Mouse (Mus musculus) hindbrain, embryonic 13.5 days (tissue): ENCODE measurements around the gene Cyp24a1. TPM values are rescaled to one million over a fixed set of nuclear protein-coding genes. Genes with fewer than 3 reads are reported as not detected.

Experiments used
- ATAC-seq: fragments of 200-750 bp; cut with Nextera tagmentation; 2 replicates; pipeline ENCODE4 v1.8.0; 2017; ENCODE audit warnings: moderate TSS enrichment; ENCODE audit not compliant: low FRiP score
- H3K27ac ChIP-seq: fragments of 300-500 bp; sonication (generic); 2 replicates; pipeline ENCODE4 v1.5.1; 2015; ENCODE audit warnings: inconsistent platforms, mild to moderate bottlenecking, moderate library complexity
- H3K27me3 ChIP-seq: fragments of 300-500 bp; sonication (generic); 2 replicates; pipeline ENCODE4 v1.6.1; 2015; ENCODE audit warnings: mild to moderate bottlenecking, inconsistent platforms
- H3K36me3 ChIP-seq: fragments of 300-500 bp; sonication (generic); 2 replicates; pipeline ENCODE4 v1.6.1; 2015; ENCODE audit warnings: mild to moderate bottlenecking, inconsistent platforms
- H3K4me1 ChIP-seq: fragments of 300-500 bp; sonication (generic); replicated peaks from 2 replicates; pipeline ENCODE4 v1.6.1; 2015; ENCODE audit warnings: inconsistent platforms
- H3K4me2 ChIP-seq: fragments of 300-500 bp; sonication (generic); 2 replicates; pipeline ENCODE4 v1.6.1; 2015; ENCODE audit warnings: inconsistent platforms, mild to moderate bottlenecking, moderate library complexity
- H3K4me3 ChIP-seq: fragments of 300-500 bp; sonication (generic); 2 replicates; pipeline ENCODE4 v1.5.1; 2015; ENCODE audit warnings: mild to moderate bottlenecking, inconsistent platforms
- H3K9ac ChIP-seq: fragments of 300-500 bp; sonication (generic); 2 replicates; pipeline ENCODE4 v1.6.1; 2015; ENCODE audit warnings: mild to moderate bottlenecking, inconsistent platforms
- H3K9me3 ChIP-seq: fragments of 300-500 bp; sonication (generic); 2 replicates; pipeline ENCODE4 v1.6.1; 2016; ENCODE audit warnings: inconsistent platforms
- WGBS: fragments of 180-500 bp; shearing (Covaris S2); methylation state at CpG from one replicate; pipeline ENCODE4 v1.1.7; 2015; 5-methylcytosine and 5-hydroxymethylcytosine counted together
- polyA plus RNA-seq: library from polyadenylated mRNA; unstranded; fragments of >200 nt; fragmentation: Nextera tagmentation; extraction: Ambion mirVana; gene quantifications from 2 replicates; pipeline ENCODE4 v1.2.1, GENCODE M21; 2015

The Cyp24a1 gene
- polyA plus RNA-seq, result 0.12 TPM in 1 of 2 replicates, not detected in the other

- H3K4me1 ChIP-seq, result peaks cover 24% of the 10 kb centered on the region
- H3K4me3 ChIP-seq, result peak within 1 kb of the TSS; percentile 33
- peak; percentile 43; the same call in 1 of the 2 replicates for ATAC-seq
- peak within 1 kb of the TSS; percentile 52 for H3K4me2 ChIP-seq
- H3K27ac ChIP-seq, result no peak within 1 kb of the TSS
- no peaks in the 10 kb centered on the region for H3K36me3 ChIP-seq
- H3K27me3 ChIP-seq, result peaks cover 85% of the 10 kb centered on the region
- H3K9ac ChIP-seq, result peak within 1 kb of the TSS; percentile 55
- H3K9me3 ChIP-seq, result no peaks in the 10 kb centered on the region
- WGBS, result under 1% methylated on average over 36 of the region's 36 CpGs
Measured at GRCm38 (mm10) chr2:170497091-170497566, at the start of gene Cyp24a1. Cyp24a1 (minus strand) TSS chr2:170497145.

GRCm38 (mm10) chr2:170545745-170546144 lies 48.8 kb upstream of the Cyp24a1 start:
- Histone ChIP-seq H3K27ac (no peak overlapping the region), H3K36me3 (no peaks in the 10 kb centered on the region), H3K9ac (no peak overlapping the region), H3K4me2 (no peak overlapping the region), H3K4me1 (peaks cover 21% of the 10 kb centered on the region), H3K27me3 (no peaks in the 10 kb centered on the region), H3K9me3 (no peaks in the 10 kb centered on the region), H3K4me3 (no peak overlapping the region)
- no peak for ATAC-seq
- 57% methylated on average over 4 of the region's 4 CpGs for WGBS

DNA sequence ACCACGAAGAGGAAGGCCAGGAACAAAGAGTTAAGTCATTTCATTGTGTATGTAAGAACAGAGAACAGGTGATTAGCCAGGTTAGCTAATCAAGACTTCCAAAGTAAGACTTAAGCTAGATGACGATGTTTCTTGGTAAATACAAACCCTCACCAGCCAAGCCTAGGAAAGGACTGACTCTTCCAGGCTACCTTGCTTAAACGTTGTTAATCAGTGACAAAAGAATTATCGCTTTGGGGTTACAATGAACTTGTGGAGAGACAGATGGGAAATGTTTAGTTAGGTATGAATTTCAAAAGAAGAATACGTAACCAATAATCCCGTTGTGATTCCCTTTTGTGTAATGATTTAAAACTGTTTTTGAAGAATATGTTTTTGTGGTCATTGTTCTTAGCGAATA lies 48.0 kb upstream of the Cyp24a1 start:
- Histone ChIP-seq H3K27me3 (no peaks in the 10 kb centered on the region), H3K4me3 (no peak overlapping the region), H3K27ac (no peak overlapping the region), H3K36me3 (no peaks in the 10 kb centered on the region), H3K9me3 (no peaks in the 10 kb centered on the region), H3K9ac (no peak overlapping the region), H3K4me1 (peaks cover 18% of the 10 kb centered on the region), H3K4me2 (no peak overlapping the region)
- ATAC-seq, result no peak
- whole genome bisulfite sequencing, result 92% methylated on average over 7 of the region's 7 CpGs

DNA sequence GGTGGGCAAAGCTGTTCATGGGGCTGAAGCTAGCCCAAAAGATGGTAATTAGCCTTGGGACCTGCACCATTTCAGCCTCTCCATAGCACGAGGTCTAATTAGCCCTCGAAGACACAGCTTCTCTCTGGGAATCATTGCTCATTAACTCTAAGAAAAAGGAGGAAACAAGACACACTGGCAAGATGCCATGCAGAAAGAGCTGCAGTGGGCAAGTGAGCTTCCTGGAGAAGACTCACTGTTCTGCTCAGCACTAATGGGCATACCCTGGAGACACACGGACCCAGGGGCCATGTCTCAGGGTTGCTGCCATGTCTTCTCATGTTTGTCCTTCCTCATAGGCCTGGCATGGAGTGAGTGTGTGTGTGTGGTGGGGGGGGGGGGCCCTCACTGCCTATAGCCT lies 47.2 kb upstream of the Cyp24a1 start:
- no peak overlapping the region for H3K27ac ChIP-seq
- H3K27me3 ChIP-seq, result no peaks in the 10 kb centered on the region
- H3K4me3 ChIP-seq, result no peak overlapping the region
- WGBS, result 75% methylated on average over 3 of the region's 3 CpGs
- no peak overlapping the region for H3K4me2 ChIP-seq
- ATAC-seq, result no peak
- no peaks in the 10 kb centered on the region for H3K9me3 ChIP-seq
- H3K36me3 ChIP-seq, result no peaks in the 10 kb centered on the region
- H3K4me1 ChIP-seq, result peaks cover 13% of the 10 kb centered on the region
- H3K9ac ChIP-seq, result no peak overlapping the region

- 89% methylated on average over 5 of the region's 5 CpGs for WGBS
- Histone ChIP-seq H3K4me3 (no peak overlapping the region), H3K4me1 (peaks cover 11% of the 10 kb centered on the region), H3K9ac (no peak overlapping the region), H3K4me2 (no peak overlapping the region), H3K27me3 (no peaks in the 10 kb centered on the region), H3K9me3 (no peaks in the 10 kb centered on the region), H3K27ac (no peak overlapping the region), H3K36me3 (no peaks in the 10 kb centered on the region)
- ATAC-seq, result no peak
Measured at GRCm38 (mm10) chr2:170543625-170544024, 46.7 kb upstream of the Cyp24a1 start.

- no peak for ATAC-seq
- no peaks in the 10 kb centered on the region for H3K27me3 ChIP-seq
- H3K4me2 ChIP-seq, result no peak overlapping the region
- no peak overlapping the region for H3K4me3 ChIP-seq
- 86% methylated on average over 9 of the region's 9 CpGs for WGBS
- no peak overlapping the region for H3K27ac ChIP-seq
- no peaks in the 10 kb centered on the region for H3K36me3 ChIP-seq
- H3K4me1 ChIP-seq, result no peaks in the 10 kb centered on the region
- no peaks in the 10 kb centered on the region for H3K9me3 ChIP-seq
- no peak overlapping the region for H3K9ac ChIP-seq
Measured at GRCm38 (mm10) chr2:170539211-170539610, 42.3 kb upstream of the Cyp24a1 start.

- H3K4me3 ChIP-seq, result no peak overlapping the region
- H3K27me3 ChIP-seq, result no peaks in the 10 kb centered on the region
- H3K27ac ChIP-seq, result no peak overlapping the region
- no peaks in the 10 kb centered on the region for H3K9me3 ChIP-seq
- H3K4me1 ChIP-seq, result no peaks in the 10 kb centered on the region
- H3K4me2 ChIP-seq, result no peak overlapping the region
- no peaks in the 10 kb centered on the region for H3K36me3 ChIP-seq
- H3K9ac ChIP-seq, result no peak overlapping the region
- ATAC-seq, result peak; percentile 52; the same call in 1 of the 2 replicates
Measured at GRCm38 (mm10) chr2:170535841-170536240, 38.9 kb upstream of the Cyp24a1 start.

GRCm38 (mm10) chr2:170534803-170535174 lies 37.8 kb upstream of the Cyp24a1 start:
- Histone ChIP-seq H3K9me3 (no peaks in the 10 kb centered on the region), H3K4me3 (no peak overlapping the region), H3K27me3 (no peaks in the 10 kb centered on the region), H3K9ac (no peak overlapping the region), H3K36me3 (no peaks in the 10 kb centered on the region), H3K4me2 (no peak overlapping the region), H3K4me1 (no peaks in the 10 kb centered on the region), H3K27ac (no peak overlapping the region)
- 93% methylated on average over 11 of the region's 11 CpGs for whole genome bisulfite sequencing
- ATAC-seq, result no peak

DNA sequence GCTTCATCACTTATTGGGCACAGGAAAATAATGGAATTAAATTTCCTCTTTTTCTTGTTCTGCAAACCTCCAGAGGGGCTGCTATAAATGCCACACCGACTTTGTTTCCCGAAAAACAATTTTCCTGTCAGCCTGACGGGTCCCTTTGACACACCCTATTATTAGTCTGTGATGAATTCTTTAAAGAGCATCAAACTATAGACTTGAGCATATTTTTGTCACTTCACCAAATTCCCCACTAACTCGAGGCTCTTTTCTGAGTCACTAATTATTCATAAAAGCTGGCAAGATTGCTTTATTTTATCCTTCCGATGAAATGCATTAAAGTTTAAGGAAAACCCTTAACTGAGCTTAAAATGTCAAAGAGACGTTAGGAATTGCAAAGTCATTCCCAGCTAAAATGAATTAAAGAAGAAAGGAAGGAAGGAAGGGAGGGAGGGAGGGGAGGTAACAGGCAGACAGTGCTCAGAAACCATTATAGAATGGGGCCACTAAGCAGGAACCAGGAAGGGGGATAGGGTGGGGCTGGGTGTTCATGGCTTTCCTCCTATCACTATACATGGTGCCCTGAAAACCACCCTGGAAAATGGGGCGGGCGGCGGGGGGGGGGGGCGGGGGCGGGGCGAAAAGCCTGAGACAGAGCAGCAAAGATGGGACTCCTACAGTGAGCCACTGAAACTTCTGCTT lies 37.3 kb upstream of the Cyp24a1 start:
- no peaks in the 10 kb centered on the region for H3K4me1 ChIP-seq
- H3K9ac ChIP-seq, result no peak overlapping the region
- H3K36me3 ChIP-seq, result no peaks in the 10 kb centered on the region
- H3K27me3 ChIP-seq, result no peaks in the 10 kb centered on the region
- ATAC-seq, result no peak
- no peak overlapping the region for H3K27ac ChIP-seq
- H3K4me2 ChIP-seq, result no peak overlapping the region
- no peak overlapping the region for H3K4me3 ChIP-seq
- WGBS, result 68% methylated on average over 12 of the region's 12 CpGs
- no peaks in the 10 kb centered on the region for H3K9me3 ChIP-seq

DNA sequence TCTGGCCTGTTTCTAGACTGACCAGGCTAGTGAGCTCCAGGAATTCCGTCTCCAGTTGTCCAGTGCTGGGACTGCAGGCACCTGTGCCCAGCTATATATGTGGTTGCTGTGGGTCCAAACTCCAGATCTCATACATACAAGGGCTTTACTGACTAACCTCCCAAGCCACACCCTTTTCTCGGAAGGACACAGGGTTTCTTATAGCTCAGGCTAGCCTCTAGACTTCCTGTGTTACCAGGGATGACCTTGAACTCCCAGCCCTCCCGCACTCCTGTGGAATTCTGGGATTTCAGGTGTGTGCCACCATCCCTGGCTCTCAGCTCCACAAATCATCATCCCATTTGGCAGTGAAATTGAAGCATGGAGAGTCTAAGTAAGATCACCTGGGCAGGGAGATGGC lies 33.3 kb upstream of the Cyp24a1 start:
- Histone ChIP-seq H3K4me2 (no peak overlapping the region), H3K9me3 (no peaks in the 10 kb centered on the region), H3K4me1 (no peaks in the 10 kb centered on the region), H3K27me3 (no peaks in the 10 kb centered on the region), H3K4me3 (no peak overlapping the region), H3K36me3 (no peaks in the 10 kb centered on the region), H3K9ac (no peak overlapping the region), H3K27ac (no peak overlapping the region)
- 91% methylated on average over 3 of the region's 3 CpGs for WGBS
- ATAC-seq, result no peak

DNA sequence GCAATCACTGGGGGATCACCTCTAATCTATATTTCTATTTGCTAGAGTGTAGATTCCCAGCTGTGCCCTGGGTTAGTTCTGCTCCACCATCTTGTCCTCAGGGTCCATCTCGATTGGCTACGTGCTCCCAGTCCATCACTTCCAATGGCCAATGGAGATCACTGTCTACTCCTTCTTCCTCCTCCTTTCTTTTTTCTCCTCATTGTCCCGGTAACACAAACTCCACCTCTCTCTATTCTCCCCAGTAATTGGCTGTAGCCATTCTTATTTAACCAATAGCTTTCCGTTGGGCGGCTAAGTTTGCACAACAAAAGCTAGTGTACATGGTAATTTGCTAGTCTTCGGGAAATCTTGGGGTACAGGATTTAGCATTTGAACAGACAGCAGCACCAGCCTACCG lies 32.8 kb upstream of the Cyp24a1 start:
- 83% methylated on average over 7 of the region's 7 CpGs for WGBS

DNA sequence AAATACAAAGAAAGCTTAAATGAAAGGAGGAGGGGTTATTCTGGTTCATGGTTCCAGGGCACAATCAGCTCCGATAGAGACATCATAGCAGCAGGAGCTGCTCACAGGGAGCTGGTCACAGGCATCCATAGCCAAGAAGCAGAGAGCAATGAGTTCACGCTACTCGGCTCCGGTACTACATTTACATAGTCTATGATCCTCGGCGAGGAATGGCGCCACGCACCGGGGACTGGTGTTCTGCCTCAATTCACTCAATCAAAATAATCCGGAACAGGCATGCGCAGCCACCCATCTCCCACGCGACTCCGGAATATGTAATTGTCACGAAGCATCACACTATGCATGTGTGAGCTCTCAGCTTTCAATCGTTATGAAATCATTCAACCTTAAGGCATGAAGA lies 31.1 kb upstream of the Cyp24a1 start:
- Histone ChIP-seq H3K27ac (no peak overlapping the region), H3K4me3 (no peak overlapping the region), H3K36me3 (no peaks in the 10 kb centered on the region), H3K9me3 (no peaks in the 10 kb centered on the region), H3K4me1 (no peaks in the 10 kb centered on the region), H3K9ac (no peak overlapping the region), H3K4me2 (no peak overlapping the region), H3K27me3 (no peaks in the 10 kb centered on the region)
- no peak for ATAC-seq
- 83% methylated on average over 16 of the region's 16 CpGs for WGBS

More for the DNA sequence above, 32.8 kb upstream of the Cyp24a1 start:
- no peak overlapping the region for H3K4me2 ChIP-seq
- no peaks in the 10 kb centered on the region for H3K36me3 ChIP-seq
- no peak overlapping the region for H3K9ac ChIP-seq
- no peak overlapping the region for H3K4me3 ChIP-seq
- H3K27ac ChIP-seq, result no peak overlapping the region
- ATAC-seq, result no peak
- H3K9me3 ChIP-seq, result no peaks in the 10 kb centered on the region
- H3K27me3 ChIP-seq, result no peaks in the 10 kb centered on the region
- no peaks in the 10 kb centered on the region for H3K4me1 ChIP-seq

DNA sequence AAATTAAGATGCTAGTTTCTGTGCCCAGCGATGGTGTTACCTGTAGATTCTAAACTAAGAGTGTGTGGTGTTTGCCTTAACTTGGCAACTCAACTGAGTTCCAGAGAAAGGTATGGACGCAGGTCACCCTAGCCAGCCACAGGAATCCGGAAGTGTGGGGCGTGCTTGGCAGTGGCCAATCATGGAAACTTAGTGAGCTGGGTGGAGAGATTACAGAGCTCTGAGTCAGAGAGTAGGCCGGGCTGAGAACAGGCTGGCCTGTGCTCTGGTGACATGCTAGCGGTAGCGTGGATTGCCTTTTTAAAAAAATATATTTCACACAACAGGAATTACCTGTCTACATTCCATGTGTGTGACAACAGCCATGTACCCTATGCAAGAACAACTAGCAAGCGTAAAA lies 29.6 kb upstream of the Cyp24a1 start:
- Histone ChIP-seq H3K27me3 (no peaks in the 10 kb centered on the region), H3K9ac (no peak overlapping the region), H3K36me3 (no peaks in the 10 kb centered on the region), H3K4me2 (no peak overlapping the region), H3K4me3 (no peak overlapping the region), H3K9me3 (no peaks in the 10 kb centered on the region), H3K27ac (no peak overlapping the region), H3K4me1 (no peaks in the 10 kb centered on the region)
- WGBS, result 93% methylated on average over 8 of the region's 8 CpGs
- no peak for ATAC-seq
